Mouse (Mus musculus) C2C12 (cell line): ENCODE measurements around the gene D430019H16Rik. TPM values are rescaled to one million over a fixed set of nuclear protein-coding genes. Genes with fewer than 3 reads are reported as not detected.

Experiments used
- H3K27me3 ChIP-seq: one replicate; pipeline ENCODE4 v1.6.1; 2011; ENCODE audit not compliant: control insufficient read depth, insufficient read depth, insufficient read length
- H3K36me3 ChIP-seq: one replicate; pipeline ENCODE4 v1.6.1; 2011; ENCODE audit not compliant: control insufficient read depth, insufficient read depth
- H3K4me3 ChIP-seq: one replicate; pipeline ENCODE4 v1.5.1; 2011; ENCODE audit warnings: mild to moderate bottlenecking, control low read depth; ENCODE audit not compliant: poor library complexity, insufficient read depth, severe bottlenecking
- H3K79me2 ChIP-seq: one replicate; pipeline ENCODE4 v1.6.1; 2011; ENCODE audit not compliant: control insufficient read depth, insufficient read depth
- H3K79me3 ChIP-seq: one replicate; pipeline ENCODE4 v1.6.1; 2011; ENCODE audit warnings: low read depth, control low read depth
- H3ac ChIP-seq: one replicate; pipeline ENCODE3; 2011; ENCODE audit warnings: low read depth; ENCODE audit not compliant: control insufficient read depth, insufficient read length
- CEBPB ChIP-seq: IDR thresholded peaks from one replicate; pipeline ENCODE4 v1.6.1; 2011; ENCODE audit warnings: low read depth, mild to moderate bottlenecking, control low read depth, moderate library complexity
- CTCF ChIP-seq: IDR thresholded peaks from one replicate; pipeline ENCODE4 v1.5.1; 2011; ENCODE audit not compliant: control insufficient read depth, insufficient read depth, insufficient read length
- FOSL1 ChIP-seq: IDR thresholded peaks from one replicate; pipeline ENCODE4 v1.8.0; 2011; ENCODE audit warnings: mild to moderate bottlenecking, low read length; ENCODE audit not compliant: poor library complexity, insufficient read depth, severe bottlenecking
- MAX ChIP-seq: IDR thresholded peaks from one replicate; pipeline ENCODE4 v1.6.1; 2011; ENCODE audit warnings: mild to moderate bottlenecking, control low read depth
- MYOD1 ChIP-seq: IDR thresholded peaks from one replicate; pipeline ENCODE4 v1.6.1; 2011; ENCODE audit warnings: low read depth; ENCODE audit not compliant: control insufficient read depth, insufficient read length
- MYOG ChIP-seq: IDR thresholded peaks from one replicate; pipeline ENCODE4 v1.6.1; 2011; ENCODE audit not compliant: control insufficient read depth, insufficient read length; ENCODE audit errors: extremely low read depth
- USF1 ChIP-seq: IDR thresholded peaks from one replicate; pipeline ENCODE4 v1.6.1; 2011; ENCODE audit warnings: low read depth, mild to moderate bottlenecking, control low read depth, moderate library complexity
- polyA plus RNA-seq: library from polyadenylated mRNA; unstranded; fragments of >200 nt; fragmentation: generic; extraction: Trizol; gene quantifications from one replicate; pipeline ENCODE4 v1.2.1, GENCODE M21; 2012; ENCODE audit warnings: missing spikeins

The D430019H16Rik gene
- polyA plus RNA-seq, 1 experiment: not detected

- no peaks in the 10 kb centered on the region for H3K79me2 ChIP-seq
- H3K27me3 ChIP-seq: no peaks in the 10 kb centered on the region
- TF ChIP-seq CTCF (no peak), CEBPB (no peak), FOSL1 (no peak), MAX (no peak), MYOG (no peak), MYOD1 (no peak), USF1 (no peak)
- no peaks in the 10 kb centered on the region for H3K36me3 ChIP-seq
- H3K4me3 ChIP-seq: no peak overlapping the region
- no peaks in the 10 kb centered on the region for H3K79me3 ChIP-seq
- H3ac ChIP-seq: no peak overlapping the region
Observed at GRCm38 (mm10) chr12:105469026-105469425, 15.4 kb downstream of the D430019H16Rik start.

- H3K36me3 ChIP-seq: no peaks in the 10 kb centered on the region
- no peaks in the 10 kb centered on the region for H3K79me2 ChIP-seq
- no peaks in the 10 kb centered on the region for H3K79me3 ChIP-seq
- no peak overlapping the region for H3K4me3 ChIP-seq
- TF ChIP-seq MYOG (no peak), MAX (no peak), CEBPB (no peak)
- peaks cover 2% of the 10 kb centered on the region for H3K27me3 ChIP-seq
- H3ac ChIP-seq: no peak overlapping the region
Observed at GRCm38 (mm10) chr12:105475230-105475911, 21.7 kb downstream of the D430019H16Rik start.

- Histone ChIP-seq H3K36me3 (no peaks in the 10 kb centered on the region), H3K79me3 (no peaks in the 10 kb centered on the region), H3ac (no peak overlapping the region), H3K79me2 (no peaks in the 10 kb centered on the region), H3K4me3 (no peak overlapping the region), H3K27me3 (peaks cover 5% of the 10 kb centered on the region)
- TF ChIP-seq CTCF: peak; percentile 37
- no peak for TF ChIP-seq MAX
Observed at GRCm38 (mm10) chr12:105476453-105476852, 22.8 kb downstream of the D430019H16Rik start.

GRCm38 (mm10) chr12:105476993-105477392 is 23.3 kb downstream of the D430019H16Rik start:
- Histone ChIP-seq H3K79me3 (no peaks in the 10 kb centered on the region), H3K4me3 (no peak overlapping the region), H3ac (no peak overlapping the region), H3K27me3 (peaks cover 5% of the 10 kb centered on the region), H3K79me2 (no peaks in the 10 kb centered on the region), H3K36me3 (no peaks in the 10 kb centered on the region)
- TF ChIP-seq MAX (no peak), FOSL1 (no peak), CTCF (no peak), MYOD1 (no peak), USF1 (no peak)

- no peaks in the 10 kb centered on the region for H3K79me3 ChIP-seq
- no peak overlapping the region for H3ac ChIP-seq
- H3K36me3 ChIP-seq: no peaks in the 10 kb centered on the region
- H3K4me3 ChIP-seq: no peak overlapping the region
- peaks cover 8% of the 10 kb centered on the region for H3K27me3 ChIP-seq
- no peak for TF ChIP-seq CEBPB
- no peak for TF ChIP-seq CTCF
- no peak for TF ChIP-seq FOSL1
- no peak for TF ChIP-seq MYOD1
- no peak for TF ChIP-seq USF1
- TF ChIP-seq MYOG: no peak
- no peak for TF ChIP-seq MAX
- no peaks in the 10 kb centered on the region for H3K79me2 ChIP-seq
Observed at GRCm38 (mm10) chr12:105483503-105483902, 29.8 kb downstream of the D430019H16Rik start.

GRCm38 (mm10) chr12:105490227-105490626 is 36.6 kb downstream of the D430019H16Rik start:
- H3K27me3 ChIP-seq: peaks cover 10% of the 10 kb centered on the region

More at GRCm38 (mm10) chr12:105490227-105490626, 36.6 kb downstream of the D430019H16Rik start:
- no peak overlapping the region for H3ac ChIP-seq
- TF ChIP-seq FOSL1: no peak
- TF ChIP-seq CTCF: no peak
- TF ChIP-seq USF1: no peak
- no peak for TF ChIP-seq MYOG
- no peak for TF ChIP-seq MAX
- TF ChIP-seq MYOD1: no peak
- no peak for TF ChIP-seq CEBPB
- H3K79me2 ChIP-seq: no peaks in the 10 kb centered on the region
- no peaks in the 10 kb centered on the region for H3K79me3 ChIP-seq
- H3K36me3 ChIP-seq: no peaks in the 10 kb centered on the region
- no peak overlapping the region for H3K4me3 ChIP-seq
